Mouse (Mus musculus): Measurements from ENCODE around the gene Ddx25.

- TF ChIP-seq CTCF (IDR thresholded peaks at IDR 0.05; ENCODE audit: low read depth, low read length) (no peak; the same call in 1 of the 2 replicates), POLR2A (IDR thresholded peaks at IDR 0.05; ENCODE audit: extremely low read depth, insufficient read depth, low read length) (peak; percentile 36; the same call in 1 of the 2 replicates)
These were observed 11.5 kb upstream of the Ddx25 start, which contains the start of the genes Pate2 and Hyls1 for GRCm38 (mm10) chr9:35569571-35570534.

All from liver, adult 2 months (tissue).